Mouse (Mus musculus) midbrain, embryonic 10.5 days (tissue): ENCODE measurements around the gene Htr2a. TPM values are rescaled to one million over a fixed set of nuclear protein-coding genes. Genes with fewer than 3 reads are reported as not detected.

Source experiments
- DNase-seq: peaks from one replicate; pipeline ENCODE4 v3.0.0-alpha.2; 2017; ENCODE audit warnings: low spot score
- H3K27ac ChIP-seq: fragments of 300-500 bp; sonication (generic); replicated peaks from 2 replicates; pipeline ENCODE4 v1.5.1; 2016; ENCODE audit warnings: mild to moderate bottlenecking
- H3K27me3 ChIP-seq: fragments of 300-500 bp; sonication (generic); 2 replicates; pipeline ENCODE4 v1.6.1; 2016; ENCODE audit warnings: low read depth, mild to moderate bottlenecking; ENCODE audit not compliant: poor library complexity, severe bottlenecking
- H3K36me3 ChIP-seq: fragments of 300-500 bp; sonication (generic); 2 replicates; pipeline ENCODE4 v1.6.1; 2016; ENCODE audit warnings: mild to moderate bottlenecking, moderate library complexity
- H3K4me1 ChIP-seq: fragments of 300-500 bp; sonication (generic); 2 replicates; pipeline ENCODE4 v1.6.1; 2016
- H3K4me3 ChIP-seq: fragments of 300-500 bp; sonication (generic); 2 replicates; pipeline ENCODE4 v1.5.1; 2016; ENCODE audit warnings: mild to moderate bottlenecking, moderate library complexity
- H3K9me3 ChIP-seq: fragments of 300-500 bp; sonication (generic); replicated peaks from 2 replicates; pipeline ENCODE4 v1.6.1; 2016; ENCODE audit warnings: mild to moderate bottlenecking
- WGBS: fragments of 180-500 bp; shearing (Covaris S2); methylation state at CpG from one replicate; pipeline ENCODE4 v1.1.7; 2016; 5-methylcytosine and 5-hydroxymethylcytosine counted together
- polyA plus RNA-seq: library from polyadenylated mRNA; unstranded; fragments of >200 nt; fragmentation: Nextera tagmentation; extraction: Ambion mirVana; gene quantifications from 2 replicates; pipeline ENCODE4 v1.2.1, GENCODE M21; 2016

Htr2a gene
- polyA plus RNA-seq, 1 experiment from 2014 or later: 0.20 TPM

DNA sequence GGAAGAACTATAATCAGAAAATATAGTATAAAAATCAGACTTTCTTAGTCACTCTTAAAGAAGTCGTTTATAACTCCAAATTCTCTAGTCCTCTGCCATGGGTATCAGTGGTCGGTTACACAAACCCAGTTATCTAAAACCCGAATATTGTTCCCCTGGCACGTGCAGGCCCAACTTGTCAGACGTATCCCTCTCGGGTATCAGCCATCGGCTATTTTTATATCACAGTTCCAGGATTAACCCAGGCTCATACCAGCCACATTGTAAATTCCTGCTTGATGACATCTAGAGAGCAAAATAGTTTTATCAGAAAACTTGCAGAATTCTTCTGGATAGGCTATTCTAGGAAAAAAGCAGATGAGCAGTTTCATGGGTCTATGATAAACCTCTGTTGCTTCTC, 16.6 kb downstream of the Htr2a start:
- 91% methylated on average over 7 of the region's 7 CpGs for WGBS
- H3K27ac ChIP-seq: no peak overlapping the region
- H3K36me3 ChIP-seq: no peaks in the 10 kb centered on the region
- H3K27me3 ChIP-seq: no peaks in the 10 kb centered on the region
- no peak overlapping the region for H3K4me3 ChIP-seq
- H3K9me3 ChIP-seq: no peaks in the 10 kb centered on the region
- no peak for DNase-seq
- no peaks in the 10 kb centered on the region for H3K4me1 ChIP-seq

DNA sequence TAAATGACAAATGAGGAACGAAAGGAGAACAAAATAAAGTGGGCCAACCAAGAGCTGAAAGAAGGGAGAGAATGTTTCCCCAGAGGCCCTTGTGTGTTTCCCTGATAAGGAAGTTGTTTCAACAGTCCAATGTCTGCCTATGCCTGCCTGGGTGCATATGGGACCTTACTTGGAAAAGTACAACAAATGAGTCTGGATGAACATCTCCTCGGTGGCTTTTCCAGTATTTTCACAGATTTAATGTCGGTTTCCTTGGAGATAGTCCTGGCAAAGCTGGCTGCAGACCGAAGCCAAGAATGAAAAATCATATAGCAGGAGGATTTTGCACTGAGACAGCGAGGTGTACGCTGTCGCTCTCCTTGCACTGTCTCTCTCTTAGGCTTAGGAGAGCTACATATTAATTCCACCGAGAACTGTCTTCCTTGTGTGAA, 18.8 kb downstream of the Htr2a start:
- 92% methylated on average over 8 of the region's 8 CpGs for WGBS
- no peaks in the 10 kb centered on the region for H3K9me3 ChIP-seq
- H3K36me3 ChIP-seq: no peaks in the 10 kb centered on the region
- no peaks in the 10 kb centered on the region for H3K27me3 ChIP-seq
- no peak for DNase-seq
- no peak overlapping the region for H3K27ac ChIP-seq
- no peak overlapping the region for H3K4me3 ChIP-seq
- no peaks in the 10 kb centered on the region for H3K4me1 ChIP-seq

DNA sequence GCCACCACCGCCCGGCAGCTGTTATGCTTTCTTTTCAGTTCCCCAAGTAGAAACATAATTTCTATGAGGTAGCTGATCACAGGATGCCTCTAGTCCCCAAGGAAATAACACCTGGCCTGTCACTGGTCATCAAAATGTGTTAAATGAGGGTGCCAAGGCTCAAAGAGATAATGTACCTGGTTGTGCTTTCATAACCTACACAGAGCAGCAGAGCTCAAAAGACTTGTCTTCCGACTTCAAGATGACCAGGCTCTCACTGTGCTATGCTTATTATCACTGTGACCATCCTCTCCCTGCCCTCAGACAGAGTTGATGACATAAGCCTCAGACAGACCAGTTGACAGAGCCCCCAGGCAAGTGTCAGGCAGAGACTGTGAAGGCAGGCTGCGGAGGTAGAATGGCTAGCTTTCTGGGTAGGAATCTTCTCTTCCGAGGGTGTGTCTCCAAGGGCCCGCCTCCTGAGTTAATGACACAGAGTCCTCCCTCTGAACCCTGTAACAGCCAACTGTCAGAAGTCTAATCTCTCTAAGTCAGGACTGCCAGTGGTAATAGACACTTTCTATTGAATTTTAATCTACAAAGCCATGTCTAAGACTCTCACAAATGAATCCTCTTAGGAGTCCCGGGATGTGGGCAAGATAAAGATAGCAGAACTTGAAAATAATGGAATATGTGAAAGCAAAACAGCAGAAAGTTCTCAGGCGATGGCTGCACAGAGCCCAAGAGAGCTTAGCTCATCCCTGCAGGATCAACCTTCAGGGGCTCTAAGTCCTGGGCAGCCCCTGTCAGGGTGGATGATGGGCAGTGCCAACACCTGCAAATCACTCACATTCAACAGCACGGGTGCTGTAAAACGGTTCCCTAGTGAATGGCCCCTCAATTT, 31.7 kb downstream of the Htr2a start:
- Histone ChIP-seq H3K4me3 (no peak overlapping the region), H3K9me3 (no peaks in the 10 kb centered on the region), H3K27ac (no peak overlapping the region), H3K4me1 (no peaks in the 10 kb centered on the region), H3K27me3 (no peaks in the 10 kb centered on the region), H3K36me3 (no peaks in the 10 kb centered on the region)
- 79% methylated on average over 10 of the region's 10 CpGs for WGBS
- no peak for DNase-seq

DNA sequence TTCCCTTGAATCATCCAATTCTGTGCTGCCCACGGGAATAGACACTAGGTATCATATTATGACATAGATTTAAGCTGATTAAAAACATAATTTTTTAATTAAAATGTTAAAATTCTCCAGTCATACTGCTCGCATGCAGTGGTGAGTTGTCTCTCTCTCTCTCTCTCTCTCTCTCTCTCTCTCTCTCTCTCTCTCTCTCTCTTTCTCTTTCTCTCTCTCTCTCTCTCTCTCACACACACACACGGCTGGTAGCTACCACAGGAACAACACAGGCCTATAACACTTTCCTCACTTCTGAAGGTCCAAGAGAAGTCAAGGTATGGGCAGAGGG, 32.3 kb downstream of the Htr2a start:
- no peaks in the 10 kb centered on the region for H3K9me3 ChIP-seq
- no peaks in the 10 kb centered on the region for H3K36me3 ChIP-seq
- DNase-seq: no peak
- H3K27ac ChIP-seq: no peak overlapping the region
- no peak overlapping the region for H3K4me3 ChIP-seq
- 81% methylated on average over 3 of the region's 3 CpGs for WGBS
- H3K4me1 ChIP-seq: no peaks in the 10 kb centered on the region
- no peaks in the 10 kb centered on the region for H3K27me3 ChIP-seq

- H3K4me3 ChIP-seq: no peak overlapping the region
- no peaks in the 10 kb centered on the region for H3K4me1 ChIP-seq
- 84% methylated on average over 3 of the region's 3 CpGs for WGBS
- no peak overlapping the region for H3K27ac ChIP-seq
- DNase-seq: no peak
- H3K9me3 ChIP-seq: no peaks in the 10 kb centered on the region
- H3K36me3 ChIP-seq: no peaks in the 10 kb centered on the region
- H3K27me3 ChIP-seq: no peaks in the 10 kb centered on the region
These were observed 32.9 kb downstream of the Htr2a start for GRCm38 (mm10) chr14:74673584-74673983.

- H3K27ac ChIP-seq: no peak overlapping the region
- WGBS: 78% methylated on average over 5 of the region's 5 CpGs
- no peaks in the 10 kb centered on the region for H3K27me3 ChIP-seq
- no peaks in the 10 kb centered on the region for H3K4me1 ChIP-seq
- no peaks in the 10 kb centered on the region for H3K36me3 ChIP-seq
- DNase-seq: no peak
- H3K9me3 ChIP-seq: no peaks in the 10 kb centered on the region
- no peak overlapping the region for H3K4me3 ChIP-seq
These were observed 39.2 kb downstream of the Htr2a start for GRCm38 (mm10) chr14:74679841-74680240.

DNA sequence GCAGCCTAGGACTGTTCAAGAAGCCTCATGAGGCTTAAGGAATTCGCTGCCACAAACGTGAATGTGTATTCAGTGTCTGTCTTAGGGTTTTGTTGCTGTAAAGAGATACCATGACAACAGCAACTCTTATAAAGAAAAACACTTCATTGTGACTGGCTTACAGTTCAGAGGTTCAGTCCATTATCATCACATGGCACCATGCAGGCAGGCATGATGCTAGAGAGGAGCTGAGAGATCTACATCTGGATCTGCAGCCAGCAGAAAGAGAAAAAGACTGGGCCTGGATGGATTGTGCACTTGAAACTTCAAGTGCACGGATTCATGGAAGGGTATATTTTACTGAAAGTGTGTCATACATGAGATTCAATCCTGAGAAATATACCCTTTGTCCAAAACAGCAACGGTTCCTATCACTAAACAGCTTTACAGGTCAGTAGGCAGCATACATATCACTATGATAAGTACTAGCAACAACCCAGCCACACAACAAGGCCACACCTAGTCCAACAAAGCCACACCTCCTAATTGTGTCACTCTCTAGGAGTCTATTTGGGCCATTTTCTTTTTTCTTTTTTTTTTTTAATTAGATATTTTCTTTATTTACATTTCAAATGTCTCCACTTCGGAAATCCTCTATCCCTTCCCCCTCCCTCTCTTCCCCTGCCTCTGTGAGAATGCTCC, 43.8 kb downstream of the Htr2a start:
- WGBS: 76% methylated on average over 5 of the region's 5 CpGs
- Histone ChIP-seq H3K36me3 (no peaks in the 10 kb centered on the region), H3K4me3 (no peak overlapping the region), H3K27ac (no peak overlapping the region), H3K4me1 (no peaks in the 10 kb centered on the region), H3K27me3 (no peaks in the 10 kb centered on the region), H3K9me3 (no peaks in the 10 kb centered on the region)
- DNase-seq: no peak

- no peak overlapping the region for H3K4me3 ChIP-seq
- DNase-seq: no peak
- no peaks in the 10 kb centered on the region for H3K27me3 ChIP-seq
- no peaks in the 10 kb centered on the region for H3K36me3 ChIP-seq
- H3K27ac ChIP-seq: no peak overlapping the region
- no peaks in the 10 kb centered on the region for H3K4me1 ChIP-seq
- 86% methylated on average over 2 of the region's 2 CpGs for WGBS
- H3K9me3 ChIP-seq: no peaks in the 10 kb centered on the region
These were observed 51.3 kb downstream of the Htr2a start for GRCm38 (mm10) chr14:74691963-74692362.

DNA sequence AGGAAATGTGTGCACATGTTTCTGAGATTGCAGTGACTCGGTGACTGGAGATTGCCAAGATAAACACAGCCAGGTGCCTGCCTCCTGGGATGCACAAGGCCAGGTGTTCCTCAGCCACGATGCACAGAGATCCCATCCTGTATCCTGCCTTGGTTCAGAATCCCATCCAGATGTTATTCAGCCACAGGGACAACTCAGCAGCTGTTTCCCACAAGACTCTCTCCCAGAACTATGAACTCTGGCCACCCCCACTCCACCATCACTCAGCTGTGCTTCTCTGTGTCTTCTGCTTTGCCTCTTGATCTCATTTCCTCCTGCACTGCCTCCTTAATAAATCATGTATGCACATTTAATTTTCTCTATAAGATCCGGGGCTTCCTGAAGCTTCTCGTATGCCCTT, 56.1 kb downstream of the Htr2a start:
- no peaks in the 10 kb centered on the region for H3K27me3 ChIP-seq
- H3K36me3 ChIP-seq: no peaks in the 10 kb centered on the region
- DNase-seq: no peak
- no peak overlapping the region for H3K4me3 ChIP-seq
- H3K4me1 ChIP-seq: no peaks in the 10 kb centered on the region
- WGBS: 86% methylated on average over 4 of the region's 4 CpGs
- H3K27ac ChIP-seq: no peak overlapping the region
- H3K9me3 ChIP-seq: no peaks in the 10 kb centered on the region

DNA sequence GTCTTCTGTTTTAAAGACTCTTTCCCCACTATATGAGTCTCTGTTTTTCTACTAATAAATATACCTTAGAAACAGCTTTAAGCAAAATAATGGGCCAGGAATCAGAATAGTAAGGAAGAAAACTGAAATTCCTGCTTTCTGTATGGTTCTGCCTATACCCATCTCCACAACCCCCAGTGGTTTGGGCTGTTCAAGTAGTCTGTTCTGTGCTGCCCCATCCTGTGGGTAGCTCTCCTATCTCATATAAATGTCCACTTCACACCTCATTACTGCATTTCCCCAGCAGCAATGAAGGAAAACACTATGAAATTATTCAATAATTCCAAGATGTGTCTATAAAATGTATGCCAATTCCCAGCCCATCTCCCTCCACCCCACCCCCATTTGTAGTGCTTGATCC, 56.8 kb downstream of the Htr2a start:
- Histone ChIP-seq H3K9me3 (no peaks in the 10 kb centered on the region), H3K27ac (no peak overlapping the region), H3K36me3 (no peaks in the 10 kb centered on the region), H3K4me3 (no peak overlapping the region), H3K4me1 (no peaks in the 10 kb centered on the region), H3K27me3 (no peaks in the 10 kb centered on the region)
- no peak for DNase-seq

DNA sequence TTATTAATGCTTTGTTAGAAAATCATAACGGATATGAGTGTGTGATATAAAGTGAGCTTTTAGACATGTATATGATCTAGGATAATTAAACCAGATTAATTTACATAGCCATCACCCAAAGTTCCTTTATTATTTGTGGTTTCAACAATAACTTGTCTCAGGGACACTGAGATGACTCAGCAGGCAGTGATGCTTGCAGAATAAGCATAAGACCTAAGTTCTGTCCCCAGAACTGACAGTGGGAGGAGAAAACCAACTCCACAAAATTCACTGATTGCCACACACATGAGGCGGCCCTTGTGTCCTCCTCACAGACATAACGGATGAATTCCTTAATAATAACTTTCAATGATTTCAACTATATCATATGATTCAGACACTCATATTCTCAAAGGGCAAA, 58.6 kb downstream of the Htr2a start:
- Histone ChIP-seq H3K27ac (no peak overlapping the region), H3K27me3 (no peaks in the 10 kb centered on the region), H3K4me1 (0 out of 2 replicates have a peak, but pooled peaks cover 4% of the 10 kb centered on the region), H3K36me3 (no peaks in the 10 kb centered on the region), H3K9me3 (no peaks in the 10 kb centered on the region), H3K4me3 (no peak overlapping the region)
- WGBS: 92% methylated on average over 3 of the region's 3 CpGs
- DNase-seq: no peak

DNA sequence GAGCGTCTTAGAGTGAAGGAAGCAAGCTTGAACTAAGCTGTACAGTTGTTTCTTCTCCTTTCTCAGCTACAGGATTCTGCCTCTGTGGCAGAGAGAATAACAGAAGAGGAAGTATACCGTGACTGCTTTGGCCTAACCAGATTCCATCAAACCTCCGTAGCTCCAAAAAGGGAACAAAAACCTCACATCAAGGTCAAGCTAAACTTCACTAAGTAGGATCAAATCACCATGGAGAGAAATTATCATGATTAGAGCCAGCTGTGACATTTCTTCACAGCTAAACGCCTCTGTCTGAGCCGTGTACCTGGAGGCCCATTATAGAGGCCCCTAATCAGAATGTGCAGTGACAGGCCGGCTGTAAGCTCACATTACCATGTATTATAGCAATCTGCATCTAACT, 63.3 kb downstream of the Htr2a start:
- Histone ChIP-seq H3K4me1 (0 out of 2 replicates have a peak, but pooled peaks cover 4% of the 10 kb centered on the region), H3K9me3 (no peaks in the 10 kb centered on the region), H3K4me3 (no peak overlapping the region), H3K27ac (no peak overlapping the region), H3K27me3 (no peaks in the 10 kb centered on the region), H3K36me3 (no peaks in the 10 kb centered on the region)
- DNase-seq: no peak
- 68% methylated on average over 6 of the region's 6 CpGs for WGBS

- no peak for DNase-seq
- Histone ChIP-seq H3K4me1 (no peaks in the 10 kb centered on the region), H3K36me3 (no peaks in the 10 kb centered on the region), H3K27me3 (no peaks in the 10 kb centered on the region), H3K27ac (no peak overlapping the region), H3K4me3 (no peak overlapping the region), H3K9me3 (no peaks in the 10 kb centered on the region)
- 32% methylated on average over 3 of the region's 3 CpGs for WGBS
These were observed 68.4 kb downstream of the Htr2a start for GRCm38 (mm10) chr14:74709054-74709453.
